Mouse (Mus musculus): ENCODE measurements at regions not wholly inside any gene's neighbourhood (a gene's known extent, or its start where the extent isn't known, plus 50 kb on each side); places are given as distances from the start of the nearest gene placed in this dataset.

DNA sequence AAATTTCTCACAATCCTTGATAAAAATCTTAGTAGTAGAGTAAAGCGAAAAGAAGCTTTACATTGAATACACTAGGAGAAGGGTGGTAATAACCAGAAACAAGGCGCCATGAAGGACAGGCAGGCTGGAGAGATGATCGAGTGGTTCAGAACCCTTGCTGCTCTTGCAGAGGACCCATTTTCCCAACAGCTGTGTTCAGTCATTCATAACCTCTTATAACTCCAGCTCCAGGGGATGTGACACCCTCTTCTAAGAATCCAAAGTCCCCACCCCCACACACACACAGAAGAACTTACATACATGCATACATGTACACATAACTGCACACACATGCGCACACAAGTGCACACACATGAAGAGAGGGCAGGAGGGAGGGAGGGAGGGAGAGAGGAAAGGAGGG, 190.5 kb downstream of the Ice1 start:
- no peaks in the 10 kb centered on the region for H3K36me3 ChIP-seq (ENCODE audit: control insufficient read depth, insufficient read depth, low read length, poor library complexity, severe bottlenecking)
- H3K4me1 ChIP-seq (ENCODE audit: control insufficient read depth, insufficient read depth, low read length): no peaks in the 10 kb centered on the region
- 0 out of 2 replicates have a peak, but pooled peaks cover 2% of the 10 kb centered on the region for H3K9me3 ChIP-seq (replicated peaks; ENCODE audit: control insufficient read depth, insufficient read depth, low read length, poor library complexity, severe bottlenecking)
- no peak overlapping the region for H3K9ac ChIP-seq (ENCODE audit: low read depth, poor library complexity, severe bottlenecking)
- no peak overlapping the region for H3K27ac ChIP-seq (ENCODE audit: insufficient read depth, low read length)
- H3K4me3 ChIP-seq (ENCODE audit: low read depth, low read length): no peak overlapping the region
- TF ChIP-seq CTCF (IDR thresholded peaks at IDR 0.05; ENCODE audit: low read depth, low read length): no peak
- no peak for TF ChIP-seq EP300 (IDR thresholded peaks at IDR 0.05; ENCODE audit: insufficient read depth, low read depth, low read length)
- no peak for TF ChIP-seq POLR2A (IDR thresholded peaks at IDR 0.05; ENCODE audit: insufficient read depth, low read length)
- no peaks in the 10 kb centered on the region for H3K27me3 ChIP-seq (ENCODE audit: control insufficient read depth, insufficient read depth, low read length, poor library complexity, severe bottlenecking)

DNA sequence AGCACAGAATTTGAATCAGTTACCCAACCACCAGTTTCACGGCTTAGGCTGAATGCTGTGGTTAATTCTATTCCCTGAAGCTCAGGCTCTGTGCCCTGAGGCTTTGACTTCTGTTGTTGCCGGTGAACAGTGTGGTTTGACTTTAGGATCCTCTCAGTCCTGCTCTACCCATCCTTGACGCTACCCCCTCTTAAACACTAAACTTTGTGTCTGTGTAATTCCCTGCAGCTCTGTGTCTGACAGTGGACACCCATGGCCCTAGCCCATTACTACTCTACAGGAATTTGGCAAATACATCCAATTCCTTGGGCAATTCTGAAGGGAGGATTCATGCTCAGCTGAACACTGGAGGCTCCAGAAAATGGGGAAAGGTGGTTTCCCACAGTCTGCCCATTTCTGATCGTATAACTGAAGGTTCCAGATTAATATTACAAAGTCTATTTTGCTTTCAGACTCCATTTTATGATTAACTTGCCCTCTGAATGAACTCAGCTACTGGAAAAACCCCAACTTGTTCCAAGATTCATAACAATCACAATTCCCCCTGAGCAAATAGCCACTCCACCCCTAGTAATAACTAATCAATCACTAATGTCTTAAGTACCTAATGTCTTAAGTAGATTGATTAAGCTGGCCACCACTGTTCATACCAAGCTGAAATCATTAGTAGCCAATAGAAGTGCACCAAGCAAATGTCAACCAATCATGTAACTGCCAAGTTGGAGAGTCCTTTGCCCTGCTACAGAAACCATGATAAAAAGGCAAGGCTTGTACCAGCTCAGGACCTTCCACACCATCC, 182.6 kb downstream of the Ice1 start:
- Histone ChIP-seq H3K36me3 (ENCODE audit: control insufficient read depth, insufficient read depth, low read length, poor library complexity, severe bottlenecking) (no peaks in the 10 kb centered on the region), H3K9me3 (replicated peaks; ENCODE audit: control insufficient read depth, insufficient read depth, low read length, poor library complexity, severe bottlenecking) (no peaks in the 10 kb centered on the region), H3K4me3 (ENCODE audit: low read depth, low read length) (no peak overlapping the region), H3K4me1 (ENCODE audit: control insufficient read depth, insufficient read depth, low read length) (no peaks in the 10 kb centered on the region), H3K27ac (ENCODE audit: insufficient read depth, low read length) (no peak overlapping the region), H3K9ac (ENCODE audit: low read depth, poor library complexity, severe bottlenecking) (no peak overlapping the region), H3K27me3 (ENCODE audit: control insufficient read depth, insufficient read depth, low read length, poor library complexity, severe bottlenecking) (no peaks in the 10 kb centered on the region; the same call in 1 of the 2 replicates)
- TF ChIP-seq CTCF (IDR thresholded peaks at IDR 0.05; ENCODE audit: low read depth, low read length) (no peak), EP300 (IDR thresholded peaks at IDR 0.05; ENCODE audit: insufficient read depth, low read depth, low read length) (no peak), POLR2A (IDR thresholded peaks at IDR 0.05; ENCODE audit: insufficient read depth, low read length) (no peak)

DNA sequence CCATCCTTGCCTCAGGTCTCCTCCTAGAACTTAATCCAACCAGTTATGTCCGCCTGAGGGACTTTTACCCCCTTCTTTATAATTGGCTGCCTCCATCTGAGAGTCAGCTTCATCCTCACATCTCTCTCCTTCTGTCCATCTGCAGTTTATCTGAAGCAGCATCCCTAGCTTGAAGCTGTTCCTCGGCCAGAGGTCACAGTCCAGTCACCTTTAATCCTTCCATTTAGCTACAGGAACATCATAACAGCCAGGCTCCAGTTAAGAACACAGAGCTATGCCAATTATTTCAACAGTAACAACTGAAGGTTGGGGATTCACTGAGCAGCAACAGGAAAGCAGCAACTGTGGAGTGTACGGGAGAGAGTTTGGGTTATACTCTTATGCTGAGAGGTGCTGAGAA, 179.0 kb downstream of the Ice1 start:
- Histone ChIP-seq H3K9ac (ENCODE audit: low read depth, poor library complexity, severe bottlenecking) (no peak overlapping the region), H3K36me3 (ENCODE audit: control insufficient read depth, insufficient read depth, low read length, poor library complexity, severe bottlenecking) (no peaks in the 10 kb centered on the region), H3K4me1 (ENCODE audit: control insufficient read depth, insufficient read depth, low read length) (no peaks in the 10 kb centered on the region), H3K27ac (ENCODE audit: insufficient read depth, low read length) (no peak overlapping the region), H3K9me3 (replicated peaks; ENCODE audit: control insufficient read depth, insufficient read depth, low read length, poor library complexity, severe bottlenecking) (no peaks in the 10 kb centered on the region), H3K27me3 (ENCODE audit: control insufficient read depth, insufficient read depth, low read length, poor library complexity, severe bottlenecking) (no peaks in the 10 kb centered on the region; the same call in 1 of the 2 replicates), H3K4me3 (ENCODE audit: low read depth, low read length) (no peak overlapping the region)
- no peak for TF ChIP-seq POLR2A (IDR thresholded peaks at IDR 0.05; ENCODE audit: insufficient read depth, low read length)
- TF ChIP-seq EP300 (IDR thresholded peaks at IDR 0.05; ENCODE audit: insufficient read depth, low read depth, low read length): no peak
- TF ChIP-seq CTCF (IDR thresholded peaks at IDR 0.05; ENCODE audit: low read depth, low read length): no peak

DNA sequence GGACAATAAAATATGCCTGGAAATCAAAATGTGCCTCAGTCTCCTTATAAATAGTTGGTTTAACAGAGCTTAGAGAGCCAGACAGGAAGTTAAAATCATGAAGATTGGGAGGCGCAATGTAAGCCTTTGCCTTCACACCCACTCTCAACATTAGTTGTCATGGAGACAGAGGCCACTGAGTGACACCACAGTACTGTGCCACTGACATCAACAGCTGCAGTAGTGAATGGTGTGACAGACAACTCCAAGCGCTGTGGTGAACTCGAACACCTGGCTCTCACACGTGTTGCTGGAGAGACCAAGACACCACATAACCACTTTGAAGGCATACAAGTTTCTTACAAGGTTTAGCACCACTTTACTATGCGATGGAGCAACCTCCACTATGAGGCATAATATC, 172.4 kb downstream of the Ice1 start:
- no peaks in the 10 kb centered on the region for H3K27me3 ChIP-seq (ENCODE audit: control insufficient read depth, insufficient read depth, low read length, poor library complexity, severe bottlenecking)
- H3K9me3 ChIP-seq (replicated peaks; ENCODE audit: control insufficient read depth, insufficient read depth, low read length, poor library complexity, severe bottlenecking): no peaks in the 10 kb centered on the region
- H3K27ac ChIP-seq (ENCODE audit: insufficient read depth, low read length): no peak overlapping the region
- H3K9ac ChIP-seq (ENCODE audit: low read depth, poor library complexity, severe bottlenecking): no peak overlapping the region
- H3K4me3 ChIP-seq (ENCODE audit: low read depth, low read length): no peak overlapping the region
- TF ChIP-seq POLR2A (IDR thresholded peaks at IDR 0.05; ENCODE audit: insufficient read depth, low read length) (no peak), EP300 (IDR thresholded peaks at IDR 0.05; ENCODE audit: insufficient read depth, low read depth, low read length) (no peak), CTCF (IDR thresholded peaks at IDR 0.05; ENCODE audit: low read depth, low read length) (no peak)
- no peaks in the 10 kb centered on the region for H3K36me3 ChIP-seq (ENCODE audit: control insufficient read depth, insufficient read depth, low read length, poor library complexity, severe bottlenecking)
- no peaks in the 10 kb centered on the region for H3K4me1 ChIP-seq (ENCODE audit: control insufficient read depth, insufficient read depth, low read length)

DNA sequence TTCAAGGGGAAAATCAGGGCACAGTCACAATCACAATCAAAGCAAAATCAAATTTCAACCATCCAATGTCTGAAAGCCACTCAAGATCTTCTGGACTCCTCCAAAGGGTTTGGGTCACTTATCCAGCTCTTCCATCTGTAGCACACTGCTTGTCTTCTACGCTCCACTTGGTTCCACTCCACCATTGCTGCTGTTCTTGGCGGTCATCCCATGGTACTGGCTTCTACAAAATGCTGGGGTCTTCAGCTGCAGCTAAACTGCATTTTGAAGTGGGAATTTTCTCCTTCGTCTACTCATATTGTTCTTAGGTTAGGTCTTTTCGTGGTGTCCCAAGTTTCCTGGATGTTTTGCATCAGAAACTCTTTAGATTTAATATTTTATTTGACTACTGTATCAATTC, 162.7 kb downstream of the Ice1 start:
- Histone ChIP-seq H3K36me3 (ENCODE audit: control insufficient read depth, insufficient read depth, low read length, poor library complexity, severe bottlenecking) (no peaks in the 10 kb centered on the region), H3K9me3 (replicated peaks; ENCODE audit: control insufficient read depth, insufficient read depth, low read length, poor library complexity, severe bottlenecking) (no peaks in the 10 kb centered on the region), H3K27me3 (ENCODE audit: control insufficient read depth, insufficient read depth, low read length, poor library complexity, severe bottlenecking) (no peaks in the 10 kb centered on the region), H3K27ac (ENCODE audit: insufficient read depth, low read length) (no peak overlapping the region), H3K4me1 (ENCODE audit: control insufficient read depth, insufficient read depth, low read length) (no peaks in the 10 kb centered on the region), H3K4me3 (ENCODE audit: low read depth, low read length) (no peak overlapping the region), H3K9ac (ENCODE audit: low read depth, poor library complexity, severe bottlenecking) (no peak overlapping the region)
- TF ChIP-seq CTCF (IDR thresholded peaks at IDR 0.05; ENCODE audit: low read depth, low read length): no peak
- TF ChIP-seq EP300 (IDR thresholded peaks at IDR 0.05; ENCODE audit: insufficient read depth, low read depth, low read length): no peak
- TF ChIP-seq POLR2A (IDR thresholded peaks at IDR 0.05; ENCODE audit: insufficient read depth, low read length): no peak

DNA sequence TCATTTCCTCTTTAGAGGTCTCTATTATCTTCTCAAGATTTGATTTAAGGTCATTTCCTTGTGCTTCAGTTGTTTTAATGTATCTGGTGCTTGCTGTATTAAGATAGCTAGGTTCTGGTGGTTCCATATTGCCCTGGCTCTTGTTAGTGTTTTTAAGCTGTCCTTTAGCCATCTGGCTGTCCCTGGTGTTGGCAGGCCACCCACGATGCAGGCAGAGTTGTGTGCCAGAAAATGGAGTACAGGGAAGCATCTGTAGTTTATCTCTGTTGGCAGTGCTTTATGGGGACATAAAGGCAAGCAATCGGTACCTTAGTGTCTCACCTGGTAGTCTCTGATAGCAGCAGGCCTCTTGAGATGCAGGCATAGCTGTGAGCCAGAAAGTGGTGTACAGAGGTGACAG, 162.1 kb downstream of the Ice1 start:
- no peak overlapping the region for H3K4me3 ChIP-seq (ENCODE audit: low read depth, low read length)
- no peak overlapping the region for H3K9ac ChIP-seq (ENCODE audit: low read depth, poor library complexity, severe bottlenecking)
- no peaks in the 10 kb centered on the region for H3K9me3 ChIP-seq (replicated peaks; ENCODE audit: control insufficient read depth, insufficient read depth, low read length, poor library complexity, severe bottlenecking)
- no peaks in the 10 kb centered on the region for H3K4me1 ChIP-seq (ENCODE audit: control insufficient read depth, insufficient read depth, low read length)
- no peaks in the 10 kb centered on the region for H3K27me3 ChIP-seq (ENCODE audit: control insufficient read depth, insufficient read depth, low read length, poor library complexity, severe bottlenecking)
- no peaks in the 10 kb centered on the region for H3K36me3 ChIP-seq (ENCODE audit: control insufficient read depth, insufficient read depth, low read length, poor library complexity, severe bottlenecking)
- H3K27ac ChIP-seq (ENCODE audit: insufficient read depth, low read length): no peak overlapping the region
- TF ChIP-seq POLR2A (IDR thresholded peaks at IDR 0.05; ENCODE audit: insufficient read depth, low read length) (no peak), CTCF (IDR thresholded peaks at IDR 0.05; ENCODE audit: low read depth, low read length) (no peak), EP300 (IDR thresholded peaks at IDR 0.05; ENCODE audit: insufficient read depth, low read depth, low read length) (no peak)

All from ES-Bruce4 (cell line).